Mouse (Mus musculus) CH12.LX (cell line): ENCODE measurements at regions not wholly inside any gene's neighbourhood (a gene's known extent, or its start where the extent isn't known, plus 50 kb on each side); places are given as distances from the start of the nearest gene placed in this dataset.

Experiments
- DNase-seq: peaks from one replicate; pipeline ENCODE4 v3.0.0-alpha.2; 2013; ENCODE audit errors: extremely low read depth
- H3K27ac ChIP-seq: 2 replicates; pipeline ENCODE4 v1.5.1; 2012; ENCODE audit warnings: low read depth, mild to moderate bottlenecking, control low read depth, moderate library complexity; ENCODE audit not compliant: insufficient read depth
- H3K27me3 ChIP-seq: replicated peaks from 2 replicates; pipeline ENCODE3; 2012; ENCODE audit warnings: inconsistent platforms
- H3K36me3 ChIP-seq, 2 experiments: replicated peaks in 1 of 2; 2 replicates each; pipeline versions ENCODE3 to v1.6.1; 2012; ENCODE audit warnings: inconsistent platforms in 1 of 2, low read length in 1 of 2, mild to moderate bottlenecking in 1 of 2, mixed read lengths in 1 of 2, moderate library complexity in 1 of 2; ENCODE audit not compliant: control insufficient read depth in 1 of 2, insufficient read depth in 1 of 2
- H3K4me1 ChIP-seq, 2 experiments: 2 replicates each; pipeline ENCODE4 v1.6.1; 2012; ENCODE audit warnings: inconsistent platforms in 1 of 2, moderate library complexity in 1 of 2; ENCODE audit not compliant: insufficient read depth in 2 of 2, control insufficient read depth in 1 of 2
- H3K4me2 ChIP-seq: 2 replicates; pipeline ENCODE4 v1.6.1; 2012; ENCODE audit warnings: low read depth, mild to moderate bottlenecking, control low read depth; ENCODE audit not compliant: poor library complexity, insufficient read depth, severe bottlenecking
- H3K4me3 ChIP-seq, 3 experiments: fragments of 150-350 bp in 1 of 3; sonication (generic) in 1 of 3; replicated peaks in 1 of 3; 2 replicates each; pipeline versions ENCODE3 to v1.5.1; 2011 to 2012; ENCODE audit warnings: low read depth in 2 of 3, low read length in 2 of 3, mild to moderate bottlenecking in 2 of 3, moderate library complexity in 2 of 3, control low read depth in 1 of 3, improper control_type of control experiment in 1 of 3, inconsistent platforms in 1 of 3, mixed read lengths in 1 of 3; ENCODE audit not compliant: poor library complexity in 1 of 3
- H3K79me2 ChIP-seq: replicated peaks from 2 replicates; pipeline ENCODE4 v1.6.1; 2012; ENCODE audit warnings: mild to moderate bottlenecking, moderate library complexity; ENCODE audit not compliant: control insufficient read depth, poor library complexity, insufficient read depth, severe bottlenecking; ENCODE audit errors: extremely low read depth
- H3K9ac ChIP-seq: 2 replicates; pipeline ENCODE4 v1.6.1; 2012; ENCODE audit warnings: low read depth, mild to moderate bottlenecking, control low read depth, moderate library complexity; ENCODE audit not compliant: insufficient read depth
- H3K9me3 ChIP-seq: replicated peaks from 2 replicates; pipeline ENCODE3; 2012; ENCODE audit warnings: low read length, inconsistent platforms, mixed read lengths
- BHLHE40 ChIP-seq: IDR thresholded peaks from 2 replicates; pipeline ENCODE4 v1.6.1; 2011; ENCODE audit warnings: mild to moderate bottlenecking, low read depth, low read length, improper control_type of control experiment
- CHD2 ChIP-seq: IDR thresholded peaks from 2 replicates; pipeline ENCODE4 v1.6.1; 2011; ENCODE audit warnings: low read length, improper control_type of control experiment
- CTCF ChIP-seq, 2 experiments: IDR thresholded peaks in 1 of 2; conservative IDR thresholded peaks in 1 of 2; 2 replicates each; pipeline ENCODE4 v1.5.1; 2011 to 2012; ENCODE audit warnings: low read depth in 2 of 2, low read length in 2 of 2, improper control_type of control experiment in 1 of 2, inconsistent platforms in 1 of 2, mild to moderate bottlenecking in 1 of 2, moderate library complexity in 1 of 2
- E2F4 ChIP-seq: IDR thresholded peaks from 2 replicates; pipeline ENCODE4 v1.6.1; 2011; ENCODE audit warnings: low read depth, low read length, improper control_type of control experiment; ENCODE audit not compliant: insufficient replicate concordance
- EP300 ChIP-seq: IDR thresholded peaks from 2 replicates; pipeline ENCODE4 v1.6.1; 2011; ENCODE audit warnings: low read length, improper control_type of control experiment
- ETS1 ChIP-seq: conservative IDR thresholded peaks from 2 replicates; pipeline ENCODE4 v1.6.1; 2012; ENCODE audit warnings: low read depth, mild to moderate bottlenecking, inconsistent platforms, low read length, improper control_type of control experiment, moderate library complexity
- JUN ChIP-seq: IDR thresholded peaks from 2 replicates; pipeline ENCODE4 v1.6.1; 2011; ENCODE audit warnings: low read depth, mild to moderate bottlenecking, low read length, improper control_type of control experiment, moderate library complexity; ENCODE audit not compliant: insufficient read depth
- JUND ChIP-seq: conservative IDR thresholded peaks from 2 replicates; pipeline ENCODE4 v1.6.1; 2011; ENCODE audit warnings: low read depth, low read length, improper control_type of control experiment
- MAX ChIP-seq: IDR thresholded peaks from 2 replicates; pipeline ENCODE4 v1.6.1; 2011; ENCODE audit warnings: low read length, improper control_type of control experiment
- MAZ ChIP-seq: IDR thresholded peaks from 2 replicates; pipeline ENCODE4 v1.6.1; 2012; ENCODE audit warnings: low read depth, mild to moderate bottlenecking, inconsistent platforms, low read length, improper control_type of control experiment, moderate library complexity
- MEF2A ChIP-seq: IDR thresholded peaks from 2 replicates; pipeline ENCODE4 v1.6.1; 2014; ENCODE audit warnings: low read depth, mild to moderate bottlenecking, inconsistent platforms, low read length, improper control_type of control experiment, borderline replicate concordance
- MXI1 ChIP-seq: IDR thresholded peaks from 2 replicates; pipeline ENCODE4 v1.6.1; 2011; ENCODE audit warnings: mild to moderate bottlenecking, low read depth, low read length, improper control_type of control experiment
- PAX5 ChIP-seq: IDR thresholded peaks from 2 replicates; pipeline ENCODE4 v1.6.1; 2012; ENCODE audit warnings: low read length, inconsistent platforms, mixed read lengths
- POLR2AphosphoS2 ChIP-seq: IDR thresholded peaks from 2 replicates; pipeline ENCODE4 v1.6.1; 2011; ENCODE audit warnings: low read depth, low read length, improper control_type of control experiment
- RCOR1 ChIP-seq: conservative IDR thresholded peaks from 2 replicates; pipeline ENCODE4 v1.6.1; 2012; ENCODE audit warnings: low read depth, mild to moderate bottlenecking, inconsistent platforms, low read length, improper control_type of control experiment
- SMC3 ChIP-seq: IDR thresholded peaks from 2 replicates; pipeline ENCODE4 v1.6.1; 2011; ENCODE audit warnings: low read depth, low read length, improper control_type of control experiment
- TBP ChIP-seq: conservative IDR thresholded peaks from 2 replicates; pipeline ENCODE4 v1.6.1; 2011; ENCODE audit warnings: low read depth, low read length, improper control_type of control experiment
- USF1 ChIP-seq: IDR thresholded peaks from 2 replicates; pipeline ENCODE4 v1.6.1; 2014; ENCODE audit warnings: low read depth, mild to moderate bottlenecking, inconsistent platforms, low read length, improper control_type of control experiment
- ZC3H11A ChIP-seq: IDR thresholded peaks from 2 replicates; pipeline ENCODE4 v1.6.1; 2012; ENCODE audit warnings: low read depth, mild to moderate bottlenecking, inconsistent platforms, low read length, improper control_type of control experiment
- ZMIZ1 ChIP-seq: IDR thresholded peaks from 2 replicates; pipeline ENCODE4 v1.6.1; 2012; ENCODE audit warnings: low read depth, mild to moderate bottlenecking, inconsistent platforms, low read length, improper control_type of control experiment
- dilution Hi-C: fragments of 300-500 bp; cut with MboI; formaldehyde crosslinking; loops from 2 replicates; pipeline ENCODE4 v1.14.3; 2020; ENCODE audit warnings: low sequenced_read_pairs; ENCODE audit not compliant: extremely low pct_unique_long_range_greater_than_20kb, extremely low pct_ligation_motif_present
- in situ Hi-C: fragments of 300-500 bp; cut with MboI; formaldehyde crosslinking; loops from 3 replicates; pipeline ENCODE4 v1.14.3; 2019; ENCODE audit warnings: low sequenced_read_pairs, low pct_ligation_motif_present, low pct_unique_long_range_greater_than_20kb, mixed read lengths

DNA sequence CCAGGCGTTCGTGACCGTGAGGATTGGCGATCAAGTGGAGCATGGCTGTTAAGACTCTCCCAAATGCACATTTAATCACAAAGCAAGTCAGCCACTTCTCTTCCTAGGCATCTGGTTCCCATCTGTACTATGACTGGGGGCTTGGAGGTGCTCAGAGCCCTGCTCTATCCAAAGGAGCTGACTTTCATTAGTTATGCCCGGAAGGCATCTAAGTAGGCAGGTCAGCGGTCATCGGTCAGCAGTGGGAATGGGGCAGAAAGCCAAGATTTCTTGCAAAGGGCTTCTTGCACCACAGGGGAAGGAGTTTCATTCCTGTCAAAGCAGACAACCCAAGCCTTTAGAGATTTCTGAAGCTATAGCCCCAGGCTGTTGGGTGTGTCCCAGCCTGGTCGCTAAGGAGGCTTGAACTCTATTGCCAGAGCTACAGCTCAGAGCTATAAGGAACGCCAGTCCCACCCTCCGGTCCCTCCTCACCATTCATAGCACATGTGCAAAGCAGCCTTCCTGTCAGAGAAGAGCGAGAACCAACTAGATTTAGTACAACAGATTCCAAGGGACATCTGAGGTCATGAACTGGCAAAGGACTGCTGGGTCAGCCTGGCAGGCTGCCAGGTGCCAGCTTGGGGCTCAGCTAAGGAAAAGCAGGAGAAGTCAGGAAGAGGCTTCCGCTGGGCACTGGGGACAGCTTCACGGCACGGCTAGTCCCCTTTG, 175.6 kb downstream of the Fam43a start:
- H3K4me1 ChIP-seq = peaks cover 32 to 58% of the 10 kb centered on the region in 2 experiments
- H3K9ac ChIP-seq = no peak overlapping the region
- TF ChIP-seq MXI1 = no peak
- no peak for TF ChIP-seq MEF2A
- no peak for TF ChIP-seq CHD2
- TF ChIP-seq POLR2AphosphoS2 = no peak
- no peak for TF ChIP-seq RCOR1
- no peak for TF ChIP-seq E2F4
- TF ChIP-seq, all 38 proteins: peak for 0
- H3K9me3 ChIP-seq = no peaks in the 10 kb centered on the region
- no peaks in the 10 kb centered on the region for H3K79me2 ChIP-seq
- in situ Hi-C loops = loop anchor here (5.0 kb wide), 1 partner anchor 178 kb away; the partner anchor contains the start of gene Fam43a
- no peaks in the 10 kb centered on the region for H3K27me3 ChIP-seq
- H3K4me3 ChIP-seq = no peak overlapping the region
- H3K27ac ChIP-seq = no peak overlapping the region
- H3K36me3 ChIP-seq = no peaks in the 10 kb centered on the region
- DNase-seq = no peak
- dilution Hi-C loops = no loop called here
- no peak overlapping the region for H3K4me2 ChIP-seq

DNA sequence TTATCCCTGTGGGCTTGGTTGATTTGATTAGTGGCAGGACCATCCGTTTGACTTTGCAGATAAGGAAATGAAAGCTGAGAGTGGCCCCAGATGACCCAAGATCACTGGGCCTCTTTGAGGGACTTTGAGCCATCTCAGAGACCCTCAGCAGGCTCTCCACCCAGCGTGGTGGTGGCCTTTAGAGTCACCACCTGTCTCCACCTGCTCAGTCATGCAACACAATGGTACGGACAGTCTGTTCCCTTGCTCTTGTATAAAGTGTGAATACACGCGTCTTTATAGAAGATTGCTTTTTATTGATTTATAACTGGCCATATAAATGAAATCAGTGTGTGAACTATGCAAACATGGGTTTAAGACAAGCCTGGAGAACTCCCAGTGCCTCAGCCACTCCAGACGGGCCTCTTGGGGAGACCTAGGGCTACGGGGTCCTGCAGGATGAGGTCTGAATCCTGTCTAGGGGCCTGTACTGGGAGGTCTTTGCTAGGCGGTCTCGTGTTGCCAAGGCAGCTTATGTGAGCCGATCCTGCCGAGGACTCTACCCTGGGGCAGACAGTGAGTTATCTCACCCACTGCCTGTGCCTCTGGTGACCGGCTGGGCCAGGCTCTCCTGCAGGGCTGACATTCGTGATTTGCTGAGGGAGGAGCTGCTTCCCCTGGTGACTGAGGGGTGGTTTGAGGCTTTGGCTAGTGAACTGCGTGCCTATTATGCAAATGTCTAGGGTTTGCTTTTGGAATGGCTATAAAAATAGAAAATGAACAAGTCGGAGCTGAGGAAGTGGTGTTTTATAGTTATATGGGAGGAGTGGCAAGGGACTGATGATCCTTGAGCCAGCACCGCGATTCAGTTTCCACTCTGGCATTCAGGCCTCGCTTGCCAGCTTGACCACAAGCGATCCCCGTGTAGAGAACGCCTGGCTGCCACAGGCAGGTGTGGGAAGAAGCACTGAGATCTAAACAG, 176.5 kb downstream of the Fam43a start:
- in situ Hi-C loops (loop anchor here (5.0 kb wide), 1 partner anchor 179 kb away; the partner anchor contains the start of gene Fam43a), dilution Hi-C loops (no loop called here)
- Histone ChIP-seq H3K4me2 (no peak overlapping the region), H3K4me3 (no peak overlapping the region), H3K4me1 (peaks cover 32 to 58% of the 10 kb centered on the region in 2 experiments), H3K27ac (0 out of 2 replicates have a peak overlapping the region, but pooled peaks have one; percentile 2), H3K9ac (no peak overlapping the region), H3K79me2 (no peaks in the 10 kb centered on the region), H3K36me3 (no peaks in the 10 kb centered on the region), H3K27me3 (no peaks in the 10 kb centered on the region), H3K9me3 (no peaks in the 10 kb centered on the region)
- TF ChIP-seq ETS1 (peak; percentile 37), TBP (no peak), ZC3H11A (no peak), JUND (no peak), ZMIZ1 (no peak), MAX (0 out of 2 replicates have a peak, but pooled peaks have one; percentile 31), CTCF (conservative IDR thresholded peaks at IDR 0.05 in 1 of 2, IDR thresholded peaks at IDR 0.05 in 1 of 2; ENCODE audit: low read depth in 2 of 2, low read length in 2 of 2) (no peak), EP300 (peak; percentile 64), RCOR1 (no peak), MAZ (no peak), BHLHE40 (peak; percentile 51; the same call in 1 of the 2 replicates), JUN (no peak), MEF2A (peak; percentile 71), E2F4 (no peak), PAX5 (no peak), SMC3 (no peak; the same call in none of the 2 replicates), USF1 (no peak)
- DNase-seq = peak; percentile 56
